Mouse (Mus musculus): ENCODE measurements at regions not wholly inside any gene's neighbourhood (a gene's known extent, or its start where the extent isn't known, plus 50 kb on each side); places are given as distances from the start of the nearest gene placed in this dataset.

DNA sequence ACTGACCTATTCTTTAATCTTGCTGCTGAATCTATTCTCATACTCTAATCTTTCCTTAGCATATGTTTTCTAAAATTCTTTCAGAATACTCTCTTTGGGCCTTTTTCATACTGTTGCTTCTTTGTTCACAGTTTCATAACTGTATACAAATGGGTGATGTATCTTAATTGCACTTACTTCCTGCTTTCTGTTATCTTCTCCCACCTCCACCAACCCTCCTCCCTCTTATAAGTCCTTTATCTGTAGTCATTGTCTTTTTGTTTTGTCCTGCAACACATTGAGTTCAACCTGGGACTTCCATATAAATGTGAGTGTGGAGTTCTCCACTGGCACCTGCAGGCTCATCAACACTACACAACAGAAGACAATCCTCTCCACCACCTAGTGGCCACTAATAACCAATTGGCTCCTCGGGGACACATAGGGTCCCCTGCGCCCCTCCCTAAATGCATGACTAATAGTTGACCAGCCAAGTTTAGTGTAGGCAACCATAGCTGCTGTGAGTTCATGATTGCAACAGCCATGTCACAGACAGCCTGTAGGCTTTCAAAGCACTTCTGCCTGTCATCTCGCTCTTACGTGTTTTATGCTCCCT, 337.2 kb downstream of the Klf5 start:
- no peak for TF ChIP-seq CTCF (IDR thresholded peaks at IDR 0.05; ENCODE audit: borderline replicate concordance, insufficient read depth, low read length)
- TF ChIP-seq POLR2A (IDR thresholded peaks at IDR 0.05; ENCODE audit: low read depth, low read length) = no peak

All from embryonic fibroblast, embryonic 13.5 days (primary cell).